Mouse (Mus musculus) right cerebral cortex, postnatal 25 days (tissue): ENCODE measurements around the gene Nod2.
"Not testable (repeated sequence)": the region's sequence is repeated elsewhere in the genome, so short reads cannot be mapped to it uniquely, and the experiment has no call there.

Source experiments
- DNase-seq: peaks from one replicate; pipeline ENCODE4 v3.0.0; 2022

Gene Nod2

DNA sequence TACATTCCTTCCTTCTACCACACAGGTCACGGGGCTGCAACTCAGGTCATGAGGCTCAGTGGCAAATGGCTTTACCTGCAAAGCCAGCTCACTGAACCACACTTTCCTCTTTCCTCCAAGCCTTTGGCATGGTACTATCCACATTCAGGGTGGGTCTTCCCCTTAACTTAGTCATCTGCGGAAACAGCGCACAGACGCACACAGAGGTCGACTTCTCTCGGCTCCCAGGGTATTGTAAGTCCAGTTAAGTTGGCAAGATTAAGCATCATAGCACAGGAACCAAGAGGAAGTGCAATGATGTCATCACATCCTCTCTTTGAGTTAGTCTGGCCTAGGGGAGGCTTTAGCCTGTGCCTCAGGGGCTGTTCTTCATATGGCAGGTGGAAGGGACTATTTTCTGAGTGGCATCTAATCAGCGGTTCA, 13.8 kb upstream of the Nod2 start:
- no peak for DNase-seq

- no peak for DNase-seq
Observed at GRCm38 (mm10) chr8:88635474-88636397, 11.4 kb upstream of the Nod2 start, which contains the start of gene Snx20. TSS of gene Snx20 (minus strand) at chr8:88636128.

- no peak for DNase-seq
Observed at GRCm38 (mm10) chr8:88637092-88638000, 9.8 kb upstream of the Nod2 start.

DNA sequence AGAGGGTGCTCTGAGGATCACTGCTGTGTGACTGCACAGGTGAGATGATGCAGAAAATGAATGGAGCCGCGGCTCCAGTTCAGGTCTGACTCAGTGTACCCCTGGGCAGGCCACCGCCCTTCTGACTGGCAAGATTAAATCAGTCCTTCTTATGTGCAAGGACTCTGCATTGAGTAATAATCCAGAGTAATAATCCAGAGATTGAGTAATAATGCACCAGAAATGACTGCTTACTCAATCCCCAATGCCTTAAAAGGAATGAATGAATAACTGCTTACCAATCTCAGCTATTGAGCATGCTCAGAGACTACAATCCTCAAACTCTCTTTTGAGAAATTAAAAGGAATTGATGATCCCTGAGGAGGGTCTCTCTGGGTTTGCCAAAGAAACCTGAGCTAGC, 8.2 kb upstream of the Nod2 start:
- DNase-seq, result no peak

DNA sequence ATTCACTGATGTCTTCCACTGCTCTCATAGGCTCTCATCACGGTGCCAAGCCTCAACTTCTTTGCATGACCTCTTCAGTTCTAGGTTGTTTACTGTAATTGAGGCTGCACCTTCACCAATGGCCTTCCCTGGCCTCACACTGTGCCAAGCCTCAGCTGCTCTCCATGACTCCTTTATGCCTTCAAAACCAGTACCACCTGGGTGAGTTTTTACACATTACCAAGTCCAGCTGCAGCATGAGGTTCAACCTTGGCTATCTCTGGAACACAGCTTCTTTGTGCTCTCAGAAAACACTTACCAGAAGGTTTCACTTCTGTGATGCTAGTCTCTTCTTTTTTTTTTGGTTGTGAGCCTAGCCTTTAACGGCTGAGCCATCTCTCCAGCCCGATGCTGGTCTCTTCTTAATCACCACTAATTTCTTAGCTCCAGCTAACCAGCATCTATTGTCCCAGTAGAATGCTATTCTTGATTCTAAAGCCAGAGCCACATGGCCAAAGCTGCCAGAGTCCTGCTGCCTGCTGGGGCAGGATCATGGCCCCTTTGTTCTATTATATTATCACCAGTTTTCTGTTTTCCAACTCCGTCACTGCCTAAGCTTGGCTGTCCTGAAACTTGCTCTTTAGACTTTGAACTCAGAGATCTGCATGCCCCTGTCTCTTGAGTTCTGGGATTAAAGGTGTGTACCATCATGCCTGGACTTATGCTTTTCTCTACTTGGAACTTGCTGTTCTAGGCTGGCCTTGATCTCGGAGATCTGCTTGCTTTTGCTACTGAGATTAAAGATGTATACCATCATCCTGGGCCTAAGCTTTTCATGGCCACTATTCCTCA, 4.2 kb upstream of the Nod2 start:
- no peak for DNase-seq

- no peak for DNase-seq
Observed at GRCm38 (mm10) chr8:88648322-88648721, 1.2 kb downstream of the Nod2 start.

GRCm38 (mm10) chr8:88650016-88650708, 3.0 kb downstream of the Nod2 start:
- no peak for DNase-seq

GRCm38 (mm10) chr8:88651122-88651521, 4.0 kb downstream of the Nod2 start:
- not testable (repeated sequence) for DNase-seq

DNA sequence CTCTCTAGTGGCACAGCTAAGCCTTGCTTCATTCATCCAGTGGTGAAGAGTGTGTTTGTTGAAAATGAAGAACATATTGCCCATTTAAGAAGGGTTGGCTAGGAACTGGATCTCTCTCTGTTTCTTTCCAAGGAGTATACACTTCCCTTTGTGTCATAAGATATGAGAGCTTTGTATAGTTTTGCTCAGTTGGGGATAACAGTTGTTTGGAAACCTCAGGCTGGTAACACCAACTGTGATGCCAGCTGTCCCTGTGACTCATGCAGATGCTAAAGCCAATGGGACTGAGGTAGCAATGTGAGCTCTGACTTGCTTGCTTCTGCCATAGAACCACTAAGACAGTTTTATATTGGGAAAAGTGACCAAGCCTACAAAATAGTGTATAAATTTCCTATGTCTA, 8.2 kb downstream of the Nod2 start:
- DNase-seq, result peak; percentile 53

GRCm38 (mm10) chr8:88659873-88660272, 12.8 kb downstream of the Nod2 start:
- no peak for DNase-seq

GRCm38 (mm10) chr8:88662401-88662821, 15.3 kb downstream of the Nod2 start:
- DNase-seq, result no peak

GRCm38 (mm10) chr8:88664121-88664520, 17.0 kb downstream of the Nod2 start:
- no peak for DNase-seq

DNA sequence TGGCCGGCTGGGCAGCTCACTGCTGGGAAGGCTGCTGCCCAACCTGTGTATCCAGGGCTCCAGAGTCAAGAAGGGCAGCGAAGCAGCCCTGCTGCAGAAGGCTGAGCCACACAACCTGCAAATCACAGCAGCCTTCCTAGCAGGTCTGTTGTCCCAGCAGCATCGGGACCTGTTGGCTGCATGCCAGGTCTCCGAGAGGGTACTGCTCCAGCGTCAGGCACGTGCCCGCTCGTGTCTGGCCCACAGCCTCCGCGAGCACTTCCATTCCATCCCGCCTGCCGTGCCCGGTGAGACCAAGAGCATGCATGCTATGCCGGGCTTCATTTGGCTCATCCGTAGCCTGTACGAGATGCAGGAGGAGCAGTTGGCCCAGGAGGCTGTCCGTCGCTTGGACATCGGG, 17.8 kb downstream of the Nod2 start:
- no peak for DNase-seq

DNA sequence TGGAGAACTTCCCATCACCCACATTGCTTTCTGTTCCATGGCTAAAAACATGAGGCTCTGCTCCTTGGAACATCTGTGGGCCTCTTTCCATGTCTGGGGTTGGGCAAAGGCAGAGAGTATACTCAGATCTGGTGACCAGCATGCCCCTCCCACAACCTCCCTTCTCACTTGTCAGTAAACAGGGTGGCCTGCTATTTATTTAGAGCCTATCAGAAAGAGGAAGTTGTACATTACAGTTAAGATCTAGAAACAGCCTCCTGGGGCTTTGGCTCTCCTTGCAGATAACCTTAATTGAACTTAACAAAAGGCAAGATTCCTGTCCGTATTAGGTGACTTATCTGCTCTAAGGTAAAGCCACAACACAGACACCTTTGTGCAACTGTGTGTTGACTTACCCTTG, 19.3 kb downstream of the Nod2 start:
- no peak for DNase-seq

GRCm38 (mm10) chr8:88668400-88669086, 21.4 kb downstream of the Nod2 start:
- DNase-seq, result no peak

DNA sequence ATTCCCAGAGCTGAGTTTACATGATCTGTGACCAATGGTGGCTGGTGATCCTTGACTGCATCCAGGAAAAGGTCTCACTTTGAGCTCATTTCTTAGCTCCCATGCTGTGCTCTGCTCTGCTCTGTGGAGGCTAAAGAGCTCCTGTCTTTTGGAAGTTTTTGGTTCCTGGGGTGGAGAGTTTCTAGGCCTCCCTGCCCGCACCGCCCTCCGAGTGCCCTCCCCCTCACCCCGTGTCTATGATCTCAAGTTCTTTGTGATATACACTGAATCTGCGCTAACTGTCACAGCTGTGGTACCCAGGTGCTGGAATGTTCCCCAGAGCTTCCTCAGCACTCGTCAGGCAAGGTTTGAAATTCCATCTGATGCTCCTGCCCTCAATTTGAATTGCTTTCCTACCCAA, 23.7 kb downstream of the Nod2 start:
- DNase-seq, result no peak

GRCm38 (mm10) chr8:88671575-88671974, 24.5 kb downstream of the Nod2 start:
- DNase-seq, result no peak

DNA sequence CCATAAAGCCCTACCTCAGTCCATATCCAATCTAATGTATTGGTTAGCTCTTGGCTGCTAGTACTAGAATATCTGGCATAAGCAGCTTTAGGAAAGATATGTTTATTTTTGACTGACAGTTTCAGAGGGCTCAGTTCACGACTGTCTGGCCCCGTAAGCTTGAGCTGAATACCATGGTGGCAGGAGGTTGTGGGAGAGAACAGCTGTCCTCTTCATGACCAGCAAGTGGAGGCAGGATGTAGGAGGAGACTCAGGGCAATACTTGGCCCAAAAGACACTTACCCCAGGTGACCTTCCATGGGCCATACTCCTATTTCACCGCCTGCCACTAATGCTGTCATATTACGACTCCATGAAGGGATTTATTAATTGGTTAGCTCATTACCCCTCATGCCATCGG, 26.7 kb downstream of the Nod2 start:
- no peak for DNase-seq

- DNase-seq, result no peak
Observed at GRCm38 (mm10) chr8:88675372-88676165, 28.5 kb downstream of the Nod2 start.

DNA sequence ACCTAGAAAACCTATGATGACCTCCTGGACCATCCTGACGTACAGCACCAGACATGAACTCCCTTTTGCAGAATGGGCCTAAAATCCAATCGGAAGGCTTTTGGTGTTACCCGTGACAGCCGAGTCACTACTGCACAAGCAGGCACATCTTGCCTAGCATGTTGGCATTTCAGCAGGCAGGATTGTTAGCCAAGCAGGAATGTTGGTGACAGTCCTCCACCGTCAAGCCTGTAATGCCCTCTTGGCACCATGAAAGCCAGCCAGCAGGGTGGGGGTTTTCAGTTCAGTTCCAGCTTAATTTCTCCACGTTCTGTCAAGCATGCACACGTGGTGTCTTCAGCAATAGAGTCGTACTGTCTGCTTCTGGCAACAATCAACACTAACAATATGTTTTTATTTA, 30.0 kb downstream of the Nod2 start:
- DNase-seq, result no peak

- no peak for DNase-seq
Observed at GRCm38 (mm10) chr8:88680566-88680965, 33.5 kb downstream of the Nod2 start.
